Mouse (Mus musculus): ENCODE results near the gene Nell2.

Nell2 gene

DNA sequence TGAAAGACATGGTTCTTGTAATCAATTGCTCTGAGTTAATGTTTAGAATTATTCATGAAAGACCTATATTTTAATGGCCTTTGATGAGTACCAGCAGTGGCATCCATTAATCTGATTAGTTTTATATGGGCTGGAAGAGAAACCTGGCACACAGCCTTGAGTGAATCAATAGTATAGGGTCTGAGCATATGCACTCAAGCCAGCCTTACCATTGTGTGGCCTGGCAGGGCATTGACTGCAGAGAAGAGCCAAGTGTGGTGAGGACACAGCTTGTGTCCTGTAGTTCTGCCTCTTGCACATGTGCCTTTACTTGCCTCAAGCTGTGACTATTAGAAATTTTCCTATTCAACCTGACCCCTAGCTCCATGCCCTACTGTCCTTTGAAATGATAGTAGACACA is 426.8 kb downstream of the Nell2 start:
- ATAC-seq (ENCODE audit: low TSS enrichment), result no peak

DNA sequence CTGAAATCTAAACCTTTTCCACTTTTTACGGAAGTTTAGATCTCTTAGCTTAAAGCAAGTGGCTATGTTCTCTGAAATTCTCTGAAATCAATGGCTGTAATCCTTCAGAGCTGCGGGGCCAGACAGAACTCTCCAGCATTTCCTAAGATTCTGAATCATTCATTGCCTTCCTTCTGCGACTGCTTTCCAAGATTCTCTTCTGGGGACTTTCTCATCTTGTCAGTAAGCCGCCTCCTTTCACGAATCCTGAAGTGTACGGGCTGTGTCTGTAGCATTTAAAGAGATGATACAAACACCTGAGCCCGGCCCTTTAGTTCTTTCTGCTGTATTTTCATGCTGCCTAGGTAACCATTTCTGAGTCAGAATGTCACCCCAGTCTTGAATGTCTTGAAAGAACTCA is 428.2 kb downstream of the Nell2 start:
- peak; percentile 72 for ATAC-seq (ENCODE audit: low TSS enrichment)

DNA sequence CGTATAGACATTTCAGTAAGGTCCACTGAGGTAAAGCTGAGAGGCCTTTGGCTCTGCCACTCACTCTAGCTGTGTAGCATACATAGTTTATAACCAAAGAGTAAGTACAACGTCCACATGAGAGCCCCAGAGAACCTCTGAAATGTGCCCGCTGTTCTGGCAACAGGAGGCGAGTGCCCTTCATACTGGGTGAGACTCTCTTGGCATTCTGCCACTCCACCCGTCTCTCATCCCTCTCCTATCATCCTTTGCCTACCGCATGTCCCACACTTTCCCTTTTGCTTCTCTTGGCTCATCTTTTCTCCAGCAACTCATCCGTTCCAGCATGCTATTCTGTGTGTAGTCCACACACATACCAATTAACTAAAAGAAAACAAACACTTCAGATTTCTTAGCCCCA is 442.4 kb downstream of the Nell2 start:
- no peak for ATAC-seq (ENCODE audit: low TSS enrichment)

DNA sequence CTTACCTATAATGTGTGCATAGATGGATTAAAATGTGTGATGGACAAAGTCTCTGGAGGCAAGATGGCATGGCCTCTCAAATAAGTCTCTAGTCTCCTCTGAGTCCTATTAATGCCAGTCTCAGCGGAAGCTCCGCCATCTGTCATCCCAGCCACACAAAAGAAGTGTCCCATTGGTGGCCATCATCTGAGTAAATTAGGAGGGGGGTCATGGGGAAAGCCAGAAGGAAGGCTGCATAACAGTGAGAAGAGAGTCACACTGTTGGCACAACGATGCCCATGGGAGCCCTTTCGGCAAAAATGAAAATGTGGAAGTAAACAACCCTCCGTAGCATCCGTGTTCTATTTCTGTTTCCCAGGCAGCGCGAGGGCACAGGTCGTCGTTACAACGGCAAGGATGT is 446.7 kb downstream of the Nell2 start:
- ATAC-seq (ENCODE audit: low TSS enrichment), result no peak

DNA sequence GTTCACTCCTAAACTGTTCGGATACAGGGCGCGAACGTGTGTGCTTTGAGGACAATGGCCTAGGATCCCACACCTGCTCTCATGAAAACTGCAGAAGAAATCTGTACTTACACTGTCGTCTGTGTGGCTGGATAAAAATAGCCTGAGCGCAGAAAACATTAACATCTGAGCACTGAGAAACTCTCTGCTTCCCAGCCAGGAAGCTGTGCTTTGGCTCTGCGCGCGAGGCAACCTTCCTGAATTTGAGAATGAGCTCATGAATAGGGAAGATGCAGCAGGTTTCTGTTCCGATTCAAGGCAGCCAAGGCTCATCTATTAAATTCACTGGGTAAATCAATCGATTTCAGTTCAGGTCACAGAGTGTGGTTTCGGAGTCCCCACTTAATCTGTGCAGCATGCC is 453.0 kb downstream of the Nell2 start:
- peak; percentile 81 for ATAC-seq (ENCODE audit: low TSS enrichment)

DNA sequence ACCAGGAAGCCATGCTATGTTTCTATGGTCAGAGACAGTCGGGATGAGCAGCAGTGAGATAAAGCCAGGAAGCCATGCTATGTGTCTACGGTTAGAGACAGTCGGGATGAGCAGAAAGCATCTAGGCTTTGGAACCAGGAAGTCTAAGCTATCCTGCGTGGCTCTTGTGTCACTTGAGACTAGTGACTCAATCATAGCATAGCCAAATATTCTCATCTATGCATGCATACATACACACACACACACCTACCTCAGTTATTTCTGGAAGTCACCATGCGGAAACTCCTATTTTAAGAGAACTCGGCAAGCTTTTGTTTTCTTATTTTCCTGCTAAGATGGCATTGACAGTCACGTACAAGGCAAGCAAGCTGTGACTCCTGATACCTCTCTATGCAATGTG is 457.5 kb downstream of the Nell2 start:
- peak; percentile 53 for ATAC-seq (ENCODE audit: low TSS enrichment)

DNA sequence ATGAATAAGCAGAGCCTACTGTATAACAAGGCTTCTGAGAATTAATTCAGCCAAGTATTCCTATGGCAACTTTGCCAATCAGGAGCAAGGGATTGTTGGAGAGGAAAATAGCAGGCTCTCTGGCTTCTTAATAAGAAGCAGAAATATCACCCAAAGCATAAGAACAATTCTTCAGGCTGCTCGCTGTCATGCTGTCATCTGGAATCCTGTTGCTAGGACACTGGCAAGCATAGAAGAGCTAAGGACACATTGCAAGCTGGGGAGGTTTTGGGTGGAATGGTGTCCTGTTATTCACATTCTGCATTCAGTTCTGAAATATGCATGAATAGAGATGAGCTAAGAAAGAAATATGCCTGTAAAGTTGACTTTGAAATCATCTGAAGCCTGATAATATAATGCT is 459.6 kb downstream of the Nell2 start:
- ATAC-seq (ENCODE audit: low TSS enrichment), result peak; percentile 65

DNA sequence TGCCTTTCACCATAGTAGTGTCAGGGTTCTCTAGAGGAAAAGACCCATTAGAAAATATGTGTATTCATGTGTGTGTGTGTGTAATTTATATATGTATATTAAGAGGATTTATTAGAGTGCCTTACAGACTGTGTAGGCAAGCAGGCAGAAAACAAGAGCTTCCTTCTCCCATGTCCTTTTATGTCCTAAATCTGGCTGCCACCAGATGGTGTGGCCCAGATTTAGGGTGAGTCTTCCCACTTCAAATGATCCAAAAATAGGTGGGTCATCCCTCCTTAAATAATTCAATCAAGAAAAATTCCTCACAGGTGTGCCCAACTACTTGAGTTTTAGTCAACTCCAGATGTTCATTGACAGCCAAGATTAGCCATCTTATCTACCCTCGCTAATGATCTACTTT is 460.3 kb downstream of the Nell2 start:
- ATAC-seq (ENCODE audit: low TSS enrichment), result no peak

DNA sequence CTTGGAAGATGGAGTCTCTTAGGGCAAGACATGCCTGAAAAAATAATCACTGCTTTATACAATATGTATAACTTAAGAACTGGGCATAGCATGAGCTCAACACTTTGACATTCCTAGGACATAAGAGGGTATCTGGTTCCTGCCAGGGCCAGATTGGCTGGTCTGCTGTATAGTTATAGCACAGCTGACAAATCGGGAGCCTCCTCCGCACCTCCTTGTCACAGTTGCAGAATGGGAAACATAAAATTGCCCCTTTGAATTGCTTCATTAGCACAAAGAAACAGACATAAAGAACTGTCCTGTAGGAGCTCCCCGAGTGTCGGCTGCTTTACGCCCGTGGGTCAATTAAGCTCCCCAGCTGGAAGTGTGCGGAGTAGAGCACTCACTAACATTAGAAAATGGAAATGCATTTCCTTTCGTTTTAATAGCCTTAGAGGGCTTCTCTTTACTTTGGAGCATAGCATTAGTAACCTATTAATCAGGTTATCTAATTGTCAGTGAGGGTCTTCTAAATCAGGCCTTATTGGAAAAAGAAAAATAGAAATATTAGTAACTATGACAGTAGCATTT is 473.2 kb downstream of the Nell2 start:
- no peak; the same call in 1 of the 2 replicates for ATAC-seq (ENCODE audit: low TSS enrichment)

DNA sequence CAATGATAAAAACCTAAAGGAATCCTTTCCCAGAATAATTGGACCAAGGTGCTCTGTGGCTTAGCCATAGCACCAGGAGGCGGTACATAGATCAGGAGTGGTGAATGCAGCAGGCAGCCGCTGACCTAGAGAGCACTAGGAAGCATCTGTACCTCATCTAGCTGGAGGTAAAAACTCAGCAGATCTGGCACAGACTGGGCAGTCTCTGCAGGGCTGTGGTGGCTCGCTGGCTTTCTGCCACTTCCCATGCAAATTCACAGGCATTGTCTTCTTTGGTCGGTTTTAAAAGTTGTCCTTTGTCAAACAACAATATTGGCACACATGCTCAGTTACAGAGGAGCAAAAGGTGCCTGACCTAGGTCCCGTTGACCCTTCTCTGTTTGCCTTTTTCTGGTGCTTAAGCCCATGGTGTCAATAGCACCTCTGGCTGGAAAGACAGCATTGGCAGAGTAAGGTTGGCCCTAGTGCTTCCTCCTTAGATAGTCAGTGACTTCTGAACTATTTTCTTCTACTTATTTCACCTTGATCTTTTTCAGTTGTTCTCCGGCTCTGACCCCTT is 479.1 kb downstream of the Nell2 start:
- no peak for ATAC-seq (ENCODE audit: low TSS enrichment)

DNA sequence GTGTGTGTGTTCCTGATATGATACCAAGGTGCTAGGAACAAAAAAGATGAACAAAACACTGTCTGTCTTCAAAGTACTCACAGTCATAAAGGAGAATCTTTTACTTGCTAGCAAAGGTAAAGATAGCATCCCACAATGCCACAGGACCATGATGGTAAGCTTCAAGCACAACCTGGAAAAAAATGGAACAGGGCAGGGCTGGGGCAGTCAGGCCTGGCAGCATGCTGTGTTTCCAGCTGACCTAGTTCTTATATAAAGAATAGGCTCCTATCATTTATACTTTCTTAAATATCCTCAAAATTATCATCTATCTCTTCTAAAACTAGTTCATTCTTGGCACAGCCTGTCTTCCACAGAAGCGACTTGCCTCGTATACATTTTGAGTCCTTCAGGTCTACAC is 480.9 kb downstream of the Nell2 start:
- ATAC-seq (ENCODE audit: low TSS enrichment), result no peak

DNA sequence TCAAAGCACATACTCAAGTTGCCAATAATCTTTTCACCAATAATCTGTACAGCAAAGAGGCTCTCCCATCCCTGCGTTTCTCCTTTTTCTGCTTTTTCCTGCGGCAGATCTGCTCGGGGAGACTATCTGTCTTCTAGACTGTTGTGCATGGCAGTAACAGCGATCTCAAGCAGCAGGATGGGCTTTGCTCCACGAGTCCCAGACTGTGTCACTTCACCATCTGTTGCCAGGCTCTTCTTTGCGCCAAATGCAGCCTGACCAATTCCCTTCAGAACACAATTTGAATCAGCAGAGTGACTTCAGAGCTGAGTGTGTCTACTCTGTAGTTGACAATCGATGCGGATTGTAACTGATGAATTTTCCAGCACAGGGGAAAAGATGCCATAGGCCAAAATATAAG is 484.3 kb downstream of the Nell2 start:
- peak; percentile 74 for ATAC-seq (ENCODE audit: low TSS enrichment)

DNA sequence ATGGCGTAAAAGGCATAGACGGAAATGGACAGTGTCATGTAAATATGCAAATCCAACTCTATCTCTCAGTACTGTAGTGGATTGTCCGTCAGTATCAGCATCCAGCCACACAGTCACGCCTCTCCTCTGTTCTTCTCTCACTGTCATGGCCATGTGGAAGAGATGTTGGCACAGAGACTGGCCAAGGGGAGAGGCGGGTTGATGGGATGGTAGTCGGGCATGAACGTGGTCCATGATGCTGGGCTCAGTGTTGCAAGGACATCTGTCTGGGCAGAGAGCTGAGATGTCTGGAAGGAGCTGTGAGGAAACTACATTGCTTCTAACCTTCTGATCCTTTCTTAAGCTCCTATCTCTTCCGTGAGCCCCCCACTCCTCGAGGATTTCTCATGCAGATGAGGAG is 485.9 kb downstream of the Nell2 start:
- ATAC-seq (ENCODE audit: low TSS enrichment), result no peak

DNA sequence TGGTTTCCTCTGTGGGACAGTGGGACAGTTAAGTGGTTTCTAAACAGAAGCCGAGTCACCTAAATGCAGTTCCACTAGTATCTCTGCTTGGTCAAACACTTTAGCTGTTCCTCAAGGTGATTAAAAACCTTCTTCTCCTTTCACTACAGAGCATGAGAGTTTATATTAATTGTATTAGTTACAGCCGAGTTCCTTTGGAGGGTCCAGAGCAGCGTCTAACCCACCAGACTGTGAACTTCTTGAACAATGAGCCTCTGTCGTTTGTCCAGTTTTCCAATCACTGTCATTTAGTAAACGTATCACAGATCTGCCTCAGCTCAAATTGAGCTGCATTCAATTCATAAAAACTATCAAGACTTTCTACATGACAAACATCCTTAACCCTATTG is 498.9 kb downstream of the Nell2 start:
- no peak for ATAC-seq (ENCODE audit: low TSS enrichment)

DNA sequence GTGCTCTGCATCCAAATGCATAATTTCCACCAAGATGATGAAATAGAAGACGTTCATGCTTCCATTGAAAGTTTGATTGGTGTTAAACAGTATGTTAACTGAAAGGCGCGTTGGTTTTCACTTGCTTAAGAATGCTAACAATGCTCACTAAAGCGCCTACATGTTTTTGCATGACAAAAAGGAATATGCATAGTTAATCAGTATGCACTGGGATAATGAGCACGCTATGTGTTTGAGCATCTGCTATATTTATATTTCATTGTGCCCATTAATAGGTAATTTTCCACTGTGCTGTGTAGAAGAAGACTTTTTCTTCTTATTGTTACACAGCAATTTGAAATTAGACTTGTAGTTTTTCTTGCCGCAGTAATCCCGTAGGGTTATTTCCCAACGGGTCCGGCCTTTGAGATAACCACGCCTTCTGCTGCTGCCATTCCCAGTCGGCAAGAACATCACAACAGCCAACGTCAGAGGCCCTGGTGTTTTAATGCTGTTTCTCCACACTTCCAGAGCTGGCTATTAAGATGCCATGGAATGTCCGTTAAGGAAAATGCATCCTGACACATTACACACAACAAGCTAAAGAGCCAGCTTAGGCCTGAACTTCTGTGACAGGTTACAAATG is 499.4 kb downstream of the Nell2 start:
- no peak for ATAC-seq (ENCODE audit: low TSS enrichment)

Data from frontal cortex, adult (tissue).